Mouse (Mus musculus) urinary bladder, postnatal 4 days (tissue): ENCODE results near the gene Timm10.

ENCODE experiments used
- DNase-seq, 2 experiments: peaks; one replicate each; pipeline ENCODE4 v3.0.0; 2021 to 2022; ENCODE audit warnings: low spot score in 2 of 2

Gene Timm10

GRCm38 (mm10) chr2:84819861-84820260 lies 6.9 kb upstream of the Timm10 start:
- no peak for DNase-seq

GRCm38 (mm10) chr2:84822552-84822951 lies 4.2 kb upstream of the Timm10 start, which contains the start of gene Smtnl1:
Gene Smtnl1 (minus strand): TSS chr2:84822652.
- no peak for DNase-seq

- DNase-seq: no peak
Measured at GRCm38 (mm10) chr2:84823237-84823636, 3.6 kb upstream of the Timm10 start.

GRCm38 (mm10) chr2:84827283-84827920 lies 605 bp downstream of the Timm10 start:
- no peak for DNase-seq

GRCm38 (mm10) chr2:84831666-84832391 lies 5.0 kb downstream of the Timm10 start:
- peak; percentile 75 to 86 for DNase-seq

GRCm38 (mm10) chr2:84837107-84837506 lies 10.3 kb downstream of the Timm10 start:
- DNase-seq: no peak

GRCm38 (mm10) chr2:84837817-84838592 lies 11.2 kb downstream of the Timm10 start:
- no peak for DNase-seq

- no peak for DNase-seq
Measured at GRCm38 (mm10) chr2:84838593-84838949, 11.8 kb downstream of the Timm10 start, which contains the start of gene Slc43a1. Gene Slc43a1 (plus strand): TSS chr2:84838850.

GRCm38 (mm10) chr2:84838993-84839980 lies 12.5 kb downstream of the Timm10 start:
- peak in 1 of 2 experiments; percentile 45 for DNase-seq

- peak; percentile 77 to 84 for DNase-seq
Measured at GRCm38 (mm10) chr2:84840016-84840747, 13.4 kb downstream of the Timm10 start.

- DNase-seq: no peak
Measured at GRCm38 (mm10) chr2:84840748-84841563, 14.2 kb downstream of the Timm10 start.

GRCm38 (mm10) chr2:84841905-84842304 lies 15.1 kb downstream of the Timm10 start:
- no peak for DNase-seq

- DNase-seq: no peak
Measured at GRCm38 (mm10) chr2:84843654-84844053, 16.9 kb downstream of the Timm10 start.

- DNase-seq: no peak
Measured at GRCm38 (mm10) chr2:84845226-84845625, 18.4 kb downstream of the Timm10 start.

- DNase-seq: no peak
Measured at GRCm38 (mm10) chr2:84850407-84851129, 23.8 kb downstream of the Timm10 start.

- peak in 1 of 2 experiments; percentile 45 for DNase-seq
Measured at GRCm38 (mm10) chr2:84851130-84852040, 24.6 kb downstream of the Timm10 start.

GRCm38 (mm10) chr2:84855732-84856131 lies 28.9 kb downstream of the Timm10 start:
- DNase-seq: no peak

- DNase-seq: no peak
Measured at GRCm38 (mm10) chr2:84858551-84858950, 31.8 kb downstream of the Timm10 start.
